Mouse (Mus musculus) embryonic fibroblast, embryonic 13.5 days (primary cell): ENCODE results near the gene Rhof. TPM values are rescaled to one million over a fixed set of nuclear protein-coding genes. Genes with fewer than 3 reads are reported as not detected.

ENCODE experiments used
- H3K27ac ChIP-seq: 2 replicates; pipeline ENCODE4 v1.5.1; 2012; ENCODE audit warnings: low read length, control low read depth, inconsistent platforms; ENCODE audit not compliant: insufficient read depth
- H3K4me1 ChIP-seq: 2 replicates; pipeline ENCODE4 v1.6.1; 2011; ENCODE audit warnings: low read length; ENCODE audit not compliant: control insufficient read depth, insufficient read depth
- H3K4me3 ChIP-seq: 2 replicates; pipeline ENCODE4 v1.5.1; 2011; ENCODE audit warnings: mild to moderate bottlenecking, control low read depth, low read length; ENCODE audit not compliant: insufficient read depth
- CTCF ChIP-seq: IDR thresholded peaks from 2 replicates; pipeline ENCODE4 v1.5.1; 2011; ENCODE audit warnings: mild to moderate bottlenecking, control low read depth, low read length, moderate library complexity, borderline replicate concordance; ENCODE audit not compliant: insufficient read depth
- POLR2A ChIP-seq: IDR thresholded peaks from 2 replicates; pipeline ENCODE4 v1.6.1; 2011; ENCODE audit warnings: low read depth, mild to moderate bottlenecking, control low read depth, low read length, moderate library complexity
- polyA plus RNA-seq: library from polyadenylated mRNA; stranded (reverse); fragments of >200 nt; gene quantifications from 2 replicates; pipeline ENCODE4 v1.2.4, GENCODE M21; 2011; ENCODE audit warnings: low read depth; ENCODE audit not compliant: missing spikeins, insufficient read length

Rhof gene
- polyA plus RNA-seq, 1 experiment, result 2.3 TPM

DNA sequence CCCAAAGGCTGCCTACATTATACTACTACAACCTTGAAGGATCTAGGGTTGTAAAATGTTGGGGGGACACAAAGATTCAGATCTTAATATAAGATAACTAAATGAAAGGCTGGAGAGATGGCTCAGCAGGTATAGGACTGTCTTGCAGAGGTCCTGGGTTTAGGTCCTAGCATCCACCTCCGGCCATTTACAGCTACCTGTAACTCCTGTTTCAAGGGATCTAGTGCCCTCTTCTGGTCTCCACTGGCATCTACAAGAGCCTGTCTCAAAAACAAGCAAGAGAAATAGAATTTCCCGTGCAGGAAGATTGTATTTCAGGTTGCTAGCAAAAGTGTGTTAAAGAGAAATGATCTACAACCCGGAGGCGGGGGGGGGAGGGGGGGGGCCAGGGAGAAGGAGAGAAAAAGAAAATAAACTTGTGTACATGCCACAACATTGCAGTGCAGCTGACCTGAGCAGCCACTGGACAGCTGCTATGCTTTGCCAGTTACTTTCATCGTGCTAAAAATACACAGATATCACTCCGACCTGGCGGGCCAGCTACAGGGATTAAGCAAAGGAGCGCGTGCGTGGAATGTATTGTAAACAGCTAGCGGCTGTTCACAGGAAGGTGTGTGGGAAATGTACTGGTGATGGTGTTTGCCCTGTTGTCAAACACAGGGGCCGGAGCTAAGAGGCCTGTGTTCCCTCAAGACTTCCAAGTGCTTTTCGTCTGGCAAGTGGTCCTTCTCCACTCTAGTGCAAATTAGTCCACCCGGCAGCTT lies 72.6 kb downstream of the Rhof start:
- H3K27ac ChIP-seq, result peak overlapping the region; percentile 70
- no peak overlapping the region for H3K4me3 ChIP-seq
- TF ChIP-seq CTCF (no peak), POLR2A (no peak)
- H3K4me1 ChIP-seq, result no peaks in the 10 kb centered on the region

DNA sequence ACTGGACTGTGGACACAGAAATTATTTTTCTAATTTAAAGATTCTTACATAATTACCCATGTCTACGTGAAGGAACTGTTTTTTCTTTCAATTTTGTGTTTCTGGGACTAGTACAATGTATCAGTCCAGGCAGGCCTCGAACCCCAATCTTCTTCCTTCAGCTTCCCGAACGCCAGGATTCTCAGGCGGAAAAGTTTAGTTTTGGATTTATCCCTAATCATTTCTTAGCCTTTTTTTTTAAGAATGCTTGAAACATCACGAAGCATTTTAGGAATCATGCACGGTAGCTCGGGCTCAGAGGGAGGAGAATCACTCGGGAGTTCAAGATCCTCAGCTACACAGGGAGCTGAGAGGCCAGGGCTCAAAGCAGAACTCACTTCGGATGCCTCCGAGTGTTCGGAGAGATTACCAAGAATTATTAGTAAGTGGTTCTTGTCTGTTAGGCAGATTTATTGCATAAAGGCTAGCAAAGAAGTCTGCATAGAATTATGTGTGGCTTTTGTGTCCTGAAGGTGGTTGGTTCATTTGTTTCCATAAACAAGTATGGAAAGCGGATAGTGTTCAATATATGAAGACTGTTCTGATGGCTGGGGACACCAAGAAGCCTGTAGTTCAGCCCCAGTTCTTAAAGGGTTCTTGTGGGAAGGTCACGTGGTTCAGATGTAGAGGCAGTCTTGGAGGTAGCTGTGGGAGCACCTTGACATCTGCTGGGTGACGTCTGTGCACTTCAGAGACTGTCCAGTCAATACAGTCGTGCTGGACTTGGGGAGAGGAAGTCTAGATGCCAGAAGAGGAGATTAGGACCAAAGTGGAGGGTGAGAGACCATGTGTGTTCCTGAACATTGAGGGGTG lies 74.0 kb downstream of the Rhof start:
- peak overlapping the region; percentile 57 for H3K27ac ChIP-seq
- H3K4me3 ChIP-seq, result peak overlapping the region; percentile 15; the same call in 1 of the 2 replicates
- H3K4me1 ChIP-seq, result no peaks in the 10 kb centered on the region
- TF ChIP-seq POLR2A (peak; percentile 23), CTCF (no peak)

DNA sequence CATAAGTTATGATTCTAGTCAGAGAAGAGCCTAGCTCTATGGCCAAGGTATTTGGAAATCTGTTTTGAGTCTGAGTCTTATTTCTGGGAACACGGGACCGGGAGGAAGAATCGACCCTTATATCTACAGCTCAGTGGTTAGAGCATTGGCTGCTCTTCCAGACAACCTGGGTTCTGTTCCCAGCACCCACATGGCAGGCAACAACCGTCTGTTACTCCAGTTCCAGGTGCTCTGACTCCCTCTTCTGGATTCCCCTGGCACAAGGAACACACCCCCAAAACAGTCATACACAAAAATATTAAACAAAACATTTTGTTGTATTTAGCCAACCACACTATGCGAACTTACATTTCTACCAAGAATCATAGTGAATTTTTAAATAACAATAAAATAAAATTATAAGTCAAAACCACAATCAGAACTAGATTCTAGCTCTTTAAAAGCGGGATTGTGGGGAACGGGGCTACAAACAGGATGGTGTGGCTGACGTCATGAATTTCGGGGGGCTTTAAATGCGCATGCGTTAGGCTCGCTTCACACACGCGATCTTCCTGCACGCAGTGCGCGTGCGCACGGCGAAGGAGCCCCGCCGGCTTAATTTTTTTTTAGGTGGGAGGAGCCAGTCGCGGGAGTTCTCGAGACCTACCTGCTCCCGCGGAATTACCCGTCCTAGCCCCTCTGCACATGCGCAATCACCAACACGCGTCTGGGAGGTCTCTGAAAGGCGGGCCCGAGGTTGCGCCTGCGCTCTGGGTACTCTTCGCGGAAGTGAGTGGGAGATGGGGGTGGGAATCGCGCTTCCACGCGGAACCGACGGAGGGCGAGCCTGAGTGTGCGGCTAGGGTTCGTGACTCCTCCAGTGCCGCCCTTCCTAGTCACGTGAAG lies 74.9 kb downstream of the Rhof start:
- TF ChIP-seq POLR2A (peak; percentile 82), CTCF (peak; percentile 49; the same call in 1 of the 2 replicates)
- H3K27ac ChIP-seq, result peak overlapping the region; percentile 57
- peak overlapping the region; percentile 15; the same call in 1 of the 2 replicates for H3K4me3 ChIP-seq
- H3K4me1 ChIP-seq, result no peaks in the 10 kb centered on the region

Other genes with a start within 250 kb of the Rhof start
- gene Kdm2b, start 142.9 kb downstream of the Rhof start, polyA plus RNA-seq, result 18.0 and 22.4 TPM in 2 replicates
- 9.3 and 10.6 TPM in 2 replicates for gene Orai1, start 117.6 kb downstream of the Rhof start, polyA plus RNA-seq
- gene Morn3, start 85.7 kb downstream of the Rhof start, polyA plus RNA-seq, result not detected in 2 replicates
- gene Tmem120b, start 64.3 kb downstream of the Rhof start, polyA plus RNA-seq, result 5.5 and 9.1 TPM in 2 replicates
- gene Setd1b, start 9.5 kb upstream of the Rhof start, polyA plus RNA-seq, result 12.4 and 15.1 TPM in 2 replicates
- gene Psmd9, start 36.7 kb upstream of the Rhof start, polyA plus RNA-seq, result 23.0 and 28.4 TPM in 2 replicates
- gene Hpd, start 50.0 kb upstream of the Rhof start, polyA plus RNA-seq, result not detected in 2 replicates
- 0.15 and 0.77 TPM in 2 replicates for gene Wdr66, start 119.4 kb upstream of the Rhof start, polyA plus RNA-seq
- 9.9 and 11.2 TPM in 2 replicates for gene Bcl7a, start 211.1 kb upstream of the Rhof start, polyA plus RNA-seq